Mouse (Mus musculus): ENCODE measurements around the gene Tmem119.

GRCm38 (mm10) chr5:113840443-113840842 lies 40.1 kb upstream of the Tmem119 start:
- TF ChIP-seq POLR2A (IDR thresholded peaks at IDR 0.05; ENCODE audit: insufficient read depth, low read depth, low read length): no peak
- no peak for TF ChIP-seq CTCF (IDR thresholded peaks at IDR 0.05; ENCODE audit: insufficient read depth, low read depth, low read length)
